Mouse (Mus musculus) liver (tissue): ENCODE results near the gene Stub1.
A peak's percentile ranks its signal among the peaks of the same experiment; 100 is the strongest.
"Not testable (repeated sequence)": the region's sequence is repeated elsewhere in the genome, so short reads cannot be mapped to it uniquely, and the experiment has no call there.

Experiments used
- DNase-seq: peaks from one replicate; pipeline ENCODE4 v3.0.0-alpha.2; 2020; ENCODE audit warnings: mixed read lengths

The Stub1 gene

DNA sequence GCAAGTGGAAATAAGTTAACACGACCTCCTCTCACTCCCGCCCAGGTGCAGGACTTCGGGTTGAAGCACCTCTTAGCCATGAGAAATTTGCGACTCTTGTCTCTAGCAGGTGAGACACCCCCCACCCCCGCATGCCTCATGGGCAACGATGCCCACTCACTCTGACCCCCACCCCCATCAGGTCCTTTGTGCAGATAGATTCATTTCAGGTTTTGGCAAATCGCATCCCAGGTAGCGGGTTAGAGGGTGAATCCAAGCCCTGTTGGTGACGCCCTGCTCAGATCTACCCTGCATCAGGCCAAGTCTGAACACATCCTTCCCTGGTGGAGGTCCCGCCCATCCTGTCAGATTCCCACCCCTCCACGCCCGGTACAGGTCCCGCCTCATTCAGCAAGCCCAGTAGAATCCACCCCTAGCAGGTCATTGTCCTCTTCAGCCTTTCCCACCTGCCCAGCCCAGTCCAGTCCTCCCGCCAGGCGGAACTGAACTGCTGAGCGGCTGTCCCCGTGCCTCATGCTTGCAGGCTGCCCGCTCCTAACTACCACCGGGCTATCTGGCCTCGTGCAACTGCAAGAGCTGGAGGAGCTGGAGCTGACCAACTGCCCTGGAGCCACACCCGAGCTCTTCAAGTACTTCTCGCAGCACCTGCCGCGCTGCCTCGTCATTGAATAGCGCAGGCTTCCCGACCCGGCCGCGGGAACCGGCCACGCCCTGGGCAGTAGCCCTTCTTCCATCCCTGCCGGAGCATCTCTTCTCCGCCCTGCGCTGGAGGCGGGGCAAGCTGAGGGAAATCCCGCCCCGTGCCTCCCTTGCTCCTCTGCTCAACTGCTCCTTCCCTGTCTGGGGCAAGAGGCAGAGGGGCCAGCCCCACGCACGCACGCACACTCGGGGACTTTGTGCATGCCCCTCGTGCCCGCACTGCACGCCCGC lies 14.1 kb downstream of the Stub1 start:
- DNase-seq = peak; percentile 60

DNA sequence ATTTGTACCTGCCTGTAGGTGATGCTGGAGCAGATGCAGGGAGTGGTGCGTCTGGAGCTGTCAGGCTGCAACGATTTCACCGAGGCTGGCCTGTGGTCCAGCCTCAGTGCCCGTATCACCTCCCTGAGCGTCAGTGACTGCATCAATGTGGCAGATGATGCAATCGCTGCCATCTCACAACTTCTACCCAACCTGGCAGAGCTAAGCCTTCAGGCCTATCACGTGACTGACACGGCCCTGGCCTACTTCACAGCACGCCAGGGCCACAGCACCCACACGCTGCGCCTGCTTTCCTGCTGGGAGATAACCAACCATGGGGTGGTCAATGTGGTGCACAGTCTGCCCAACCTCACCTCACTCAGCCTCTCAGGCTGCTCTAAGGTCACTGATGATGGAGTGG lies 15.5 kb downstream of the Stub1 start:
- no peak for DNase-seq

DNA sequence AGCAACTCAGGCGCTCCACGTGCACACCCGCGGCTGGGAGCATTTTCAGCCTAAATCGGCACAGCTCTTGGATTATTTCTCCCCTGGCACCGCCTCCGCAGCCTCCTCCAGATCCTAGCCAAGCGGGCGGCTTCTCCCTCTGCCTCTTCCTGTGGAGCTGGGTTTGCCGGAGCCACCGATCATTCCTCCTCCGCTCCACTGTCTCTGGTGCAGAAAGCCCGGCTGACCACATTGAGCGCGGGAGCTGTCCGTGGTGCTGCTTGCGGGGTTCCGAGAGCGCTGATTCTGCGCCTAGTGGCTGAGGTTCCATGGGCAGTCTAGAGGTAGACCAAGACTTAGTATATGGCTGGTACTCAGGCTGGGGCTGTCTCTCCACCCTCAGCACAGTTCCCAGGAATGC lies 19.7 kb downstream of the Stub1 start:
- peak; percentile 80 for DNase-seq

GRCm38 (mm10) chr17:25810890-25811289 lies 22.3 kb downstream of the Stub1 start:
- DNase-seq = no peak

GRCm38 (mm10) chr17:25809606-25810340 lies 23.4 kb downstream of the Stub1 start:
- DNase-seq = no peak

- DNase-seq = peak; percentile 57
Measured at GRCm38 (mm10) chr17:25808789-25809605, 24.2 kb downstream of the Stub1 start, which contains the start of gene Fbxl16. Gene Fbxl16, plus strand, starts transcription at chr17:25809085.

- no peak for DNase-seq
Measured at GRCm38 (mm10) chr17:25808028-25808427, 25.2 kb downstream of the Stub1 start.

DNA sequence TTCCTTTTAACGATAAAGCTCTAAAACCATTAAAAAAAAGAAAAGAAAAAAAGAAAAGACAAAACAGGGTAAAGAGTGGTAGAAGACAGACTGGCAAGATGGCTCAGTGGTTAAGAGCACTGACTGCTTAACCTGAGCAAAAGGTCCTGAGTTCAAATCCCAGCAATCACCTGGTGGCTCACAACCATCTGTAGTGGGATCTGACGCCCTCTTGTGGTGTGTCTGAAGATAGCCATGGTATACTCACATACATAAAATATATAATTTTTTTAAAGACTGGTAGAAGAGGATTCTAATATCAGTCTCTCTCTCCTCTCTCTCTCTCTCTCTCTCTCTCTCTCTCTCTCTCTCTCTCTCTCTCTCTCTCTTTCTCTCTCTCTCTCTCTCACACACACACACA lies 25.8 kb downstream of the Stub1 start:
- DNase-seq = not testable (repeated sequence)

- DNase-seq = no peak
Measured at GRCm38 (mm10) chr17:25806507-25806906, 26.7 kb downstream of the Stub1 start.

DNA sequence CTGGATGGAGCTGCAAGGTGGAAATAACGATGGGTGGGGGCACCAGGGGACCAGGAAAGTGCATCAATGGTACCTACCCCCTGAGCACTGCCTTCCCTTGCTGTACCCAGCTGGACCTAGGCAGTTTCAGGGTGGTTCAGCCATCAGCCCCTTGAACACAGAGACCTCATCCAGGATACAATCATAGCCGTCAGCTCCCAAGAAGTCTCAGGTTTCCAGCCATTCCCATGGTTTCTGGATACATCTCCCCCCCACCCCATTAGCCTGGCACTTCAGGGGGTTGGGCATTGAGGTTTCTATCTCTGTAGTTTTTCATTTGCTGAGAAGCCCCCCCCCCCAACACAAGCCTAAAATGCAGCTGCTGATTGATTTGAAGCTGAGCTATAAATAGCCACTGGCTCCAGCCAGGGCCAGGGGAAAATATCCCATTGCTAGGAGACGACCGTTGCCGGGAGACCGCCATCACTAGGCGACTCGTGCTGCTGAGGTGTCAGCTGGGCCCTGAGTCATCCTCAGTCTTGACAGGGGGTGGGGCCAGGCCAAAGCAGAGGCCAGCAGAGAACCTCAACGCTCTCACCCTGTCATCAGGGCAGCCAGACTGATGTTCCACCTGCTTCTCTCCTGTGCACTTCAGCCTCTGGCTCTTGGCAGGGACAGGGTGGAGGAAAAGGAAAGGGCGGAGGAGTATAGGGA lies 30.2 kb downstream of the Stub1 start:
- DNase-seq = no peak

DNA sequence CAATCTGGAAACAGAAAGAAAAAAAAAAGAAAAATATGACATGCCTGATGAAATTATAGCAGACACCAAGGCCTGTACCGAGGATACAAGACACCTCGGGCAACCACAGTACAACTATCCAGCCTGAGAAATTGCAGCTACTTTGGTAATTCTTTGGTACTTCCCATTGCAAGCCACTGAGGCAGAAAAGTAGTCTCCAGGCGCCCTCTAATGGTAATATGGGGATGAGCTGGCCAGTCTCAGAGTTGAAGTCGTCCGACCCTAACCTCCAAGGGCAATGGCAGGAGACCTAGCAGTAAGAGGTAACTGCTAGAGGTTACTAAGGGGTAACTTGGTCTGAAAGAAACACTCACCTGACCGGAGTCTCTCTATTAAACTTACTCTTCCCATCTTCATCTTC lies 32.2 kb downstream of the Stub1 start:
- DNase-seq = peak; percentile 57

DNA sequence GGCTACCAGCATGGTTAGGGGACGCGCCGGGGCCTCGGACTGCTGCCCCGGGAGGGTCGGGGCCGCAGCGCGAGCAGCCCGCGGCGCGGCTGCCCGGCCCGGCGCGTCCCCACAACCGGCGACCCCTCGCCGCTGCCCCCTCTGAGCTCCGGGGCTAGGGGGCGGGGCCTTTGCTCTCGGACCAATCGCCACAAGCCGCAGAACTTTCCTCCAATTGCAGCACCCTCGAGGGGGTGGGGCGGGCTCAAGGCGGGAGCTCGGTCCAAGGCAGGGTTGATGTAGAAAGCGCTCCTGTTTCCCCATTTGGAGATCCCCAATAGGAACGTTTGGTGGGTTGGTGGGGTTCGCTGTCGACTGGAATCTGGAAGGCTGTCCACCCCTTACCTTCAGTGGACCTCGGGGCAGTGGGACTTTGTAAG lies 36.2 kb downstream of the Stub1 start, which contains the start of gene Metrn:
Gene Metrn, minus strand, starts transcription at position 186 of the 419 bp plus-strand sequence.
- peak; percentile 93 for DNase-seq

- peak; percentile 18 for DNase-seq
Measured at GRCm38 (mm10) chr17:25796211-25796771, 36.9 kb downstream of the Stub1 start.

DNA sequence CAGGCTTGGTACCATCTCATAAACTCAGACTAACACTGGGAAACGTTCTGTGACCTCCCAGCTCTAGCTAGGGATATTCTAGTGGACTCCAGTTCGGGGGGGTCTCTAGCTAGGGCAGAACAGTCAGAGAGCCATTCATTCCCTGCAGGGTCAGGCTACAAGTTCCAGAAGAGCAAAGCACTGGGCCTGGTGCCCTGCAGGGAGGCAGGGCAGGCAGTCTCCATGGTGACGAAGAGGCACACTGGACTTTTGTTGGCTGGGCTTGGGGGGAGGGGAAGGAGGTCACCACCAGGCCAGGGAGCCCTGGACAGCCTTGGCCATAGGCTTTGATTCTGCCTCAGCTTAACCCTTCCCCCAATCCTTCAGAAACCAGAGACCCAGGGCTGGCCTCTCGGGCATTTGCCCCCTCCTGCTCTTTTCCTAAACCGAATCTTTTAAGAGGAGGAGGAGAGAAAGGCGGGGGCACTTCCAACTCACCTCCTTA lies 37.6 kb downstream of the Stub1 start, which contains the start of gene AC134908.4:
Gene AC134908.4, minus strand, starts transcription at position 51 of the 484 bp plus-strand sequence.
- peak; percentile 25 for DNase-seq

GRCm38 (mm10) chr17:25794998-25795397 lies 38.2 kb downstream of the Stub1 start:
- no peak for DNase-seq

- DNase-seq = no peak
Measured at GRCm38 (mm10) chr17:25794197-25794596, 39.0 kb downstream of the Stub1 start.

DNA sequence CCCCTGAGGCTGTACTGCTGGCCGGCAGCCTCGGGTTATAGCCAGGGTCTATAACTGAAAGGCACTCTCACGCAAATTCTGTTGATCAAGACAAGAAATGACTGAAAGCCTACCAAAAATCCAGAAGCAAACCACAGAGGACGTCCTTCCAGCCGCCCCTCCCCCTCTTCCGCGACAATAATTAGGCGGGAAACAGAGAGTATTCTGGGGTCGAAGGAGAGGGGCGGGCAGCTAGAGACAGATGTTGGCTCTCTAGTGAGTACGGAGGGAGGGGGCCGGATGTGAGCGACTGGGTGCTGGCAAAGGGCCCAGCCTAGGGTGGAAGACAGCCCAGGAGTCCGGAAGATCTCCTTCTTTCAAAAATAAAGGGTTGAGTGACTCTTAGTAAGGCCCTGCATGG lies 40.6 kb downstream of the Stub1 start, which contains the start of gene Fam173a:
Gene Fam173a, minus strand, starts transcription at position 287 of the 400 bp plus-strand sequence.
- DNase-seq = peak; percentile 76

DNA sequence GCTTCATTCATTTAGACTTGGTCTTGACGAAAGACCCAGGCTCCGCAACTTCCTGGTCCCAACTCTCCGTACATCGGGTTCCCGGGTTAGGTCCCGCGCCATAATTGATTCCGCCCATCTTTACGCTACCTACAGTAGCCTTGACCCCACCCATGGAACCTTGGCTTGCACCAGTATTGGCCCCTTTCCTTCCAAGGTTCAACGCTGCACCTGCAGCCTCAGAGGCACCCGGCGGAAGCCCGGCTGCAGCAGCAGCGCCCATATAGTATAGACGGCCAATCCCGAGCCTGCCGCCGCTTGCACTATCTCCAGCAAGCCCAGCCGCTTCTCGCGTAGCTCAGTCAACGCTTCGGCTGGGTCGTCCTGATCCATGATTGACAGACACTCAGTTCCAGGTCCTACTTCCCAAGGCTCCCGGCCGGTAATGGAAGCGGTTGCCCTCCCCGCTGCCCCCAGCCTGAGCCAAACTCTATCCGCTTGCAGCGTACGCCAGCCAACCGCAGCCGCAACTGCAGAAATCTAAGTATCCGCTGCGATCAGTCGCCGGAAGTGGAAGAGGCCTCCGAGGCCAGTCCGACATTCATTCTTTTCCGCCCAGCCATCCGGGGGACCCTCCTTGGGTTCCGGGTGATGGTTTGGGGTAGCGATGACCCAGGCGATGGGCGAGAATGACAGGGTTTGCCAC lies 41.2 kb downstream of the Stub1 start:
- DNase-seq = peak; percentile 84

- no peak for DNase-seq
Measured at GRCm38 (mm10) chr17:25791320-25791842, 41.8 kb downstream of the Stub1 start.

- no peak for DNase-seq
Measured at GRCm38 (mm10) chr17:25786781-25787504, 46.3 kb downstream of the Stub1 start.
